Mouse (Mus musculus) heart, adult 18-20 months (tissue): Measurements from ENCODE around the gene Slc30a7. TPM values are rescaled to one million over a fixed set of nuclear protein-coding genes. Genes with fewer than 3 reads are reported as not detected.

Source experiments
- DNase-seq, 2 experiments: peaks; one replicate each; pipeline ENCODE4 v3.0.0; 2021 to 2022; ENCODE audit warnings: mixed read lengths in 1 of 2
- long read RNA-seq, 2 experiments: library from polyadenylated mRNA; stranded (forward); transcript quantifications; one replicate each; pipeline ENCODE4 v2.0.0; 2021
- total RNA-seq, 2 experiments: library from RNA; stranded (reverse); gene quantifications; 2 replicates each; pipeline ENCODE4 v1.2.3; 2021

Slc30a7 gene
- 10 to 100 TPM; 10.2 to 11.4 TPM for total RNA-seq
- long read RNA-seq, experiment 1, full-length matches to known transcripts = 6 of 8 reads
- long read RNA-seq, experiment 1, partial matches to known transcripts = 0 of 8 reads
- long read RNA-seq, experiment 1, other reads (novel, unspliced or antisense) = 2 of 8 reads
- long read RNA-seq, experiment 2, full-length matches to known transcripts = 1 of 2 reads
- long read RNA-seq, experiment 2, partial matches to known transcripts = 0 of 2 reads
- long read RNA-seq, experiment 2, other reads (novel, unspliced or antisense) = 1 of 2 reads

DNA sequence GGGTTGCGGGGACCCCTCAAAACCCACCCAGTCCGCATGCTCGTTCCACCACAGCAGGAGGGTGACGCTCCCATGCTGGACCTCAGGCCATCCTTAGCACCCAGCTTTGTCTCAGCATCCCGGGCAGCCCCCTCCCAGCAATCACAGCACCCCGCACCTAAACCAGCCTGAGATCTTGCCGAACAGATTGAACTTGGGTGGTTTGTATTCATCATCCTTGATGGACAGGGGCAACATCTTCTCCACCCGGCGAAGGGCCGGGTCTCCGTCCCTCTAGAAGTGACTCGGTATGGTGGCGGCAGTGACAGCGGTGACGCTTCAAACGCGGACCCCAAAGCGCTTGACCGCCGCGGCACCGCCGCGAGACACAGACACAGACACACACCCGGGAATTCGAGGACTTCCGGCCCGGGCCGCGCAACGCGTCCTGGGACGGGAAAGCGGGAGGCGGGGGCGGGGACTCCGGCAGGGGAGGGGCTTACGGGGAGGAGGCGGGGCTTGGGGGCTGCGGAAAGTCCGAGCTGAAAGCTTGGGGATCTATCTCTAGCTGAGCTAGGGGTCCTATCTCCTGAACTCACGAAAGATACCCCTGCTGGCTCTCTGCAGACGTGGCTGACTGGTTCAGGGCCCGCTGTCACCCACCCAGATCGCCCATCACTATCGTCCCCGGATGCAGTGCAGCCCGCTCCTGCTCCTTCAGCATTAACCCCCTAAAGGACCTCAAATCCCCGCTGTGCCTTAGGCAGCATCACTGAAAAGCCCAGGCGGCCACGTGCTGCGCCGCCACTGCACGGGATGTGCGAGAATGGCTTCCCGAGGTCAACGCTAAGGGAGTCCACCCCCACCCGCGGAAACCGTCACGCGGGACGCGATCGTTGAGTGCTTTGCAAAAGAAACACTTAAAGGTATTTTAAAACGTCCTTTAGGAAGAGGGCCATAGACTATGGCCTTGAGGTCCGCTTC, at the start of gene Slc30a7, which contains the start of gene Extl2:
Slc30a7 (minus strand) TSS at position 429 of the 963 bp plus-strand sequence.
Extl2 (plus strand) TSS at position 485 of the 963 bp plus-strand sequence.
- peak; percentile 86 for DNase-seq

DNA sequence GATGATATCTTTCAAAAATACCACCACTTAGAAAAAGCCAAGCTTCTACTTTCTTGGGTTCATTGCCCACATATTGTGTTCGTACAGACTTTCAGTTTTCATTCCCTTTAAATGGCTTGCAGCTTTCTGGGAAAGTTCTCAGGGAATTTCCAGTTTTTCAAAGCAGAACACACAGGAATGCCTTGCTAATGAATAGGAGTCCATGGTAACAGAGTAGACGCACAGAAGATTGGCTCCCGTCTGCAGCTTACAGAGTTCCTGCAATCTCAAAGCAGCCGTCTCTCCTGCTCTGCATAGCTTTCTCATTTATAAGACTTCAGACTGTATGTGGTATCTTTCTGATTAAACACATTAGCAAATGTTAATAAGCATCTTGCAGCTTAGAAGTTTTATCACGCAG, 39.8 kb upstream of the Slc30a7 start:
- DNase-seq = no peak

DNA sequence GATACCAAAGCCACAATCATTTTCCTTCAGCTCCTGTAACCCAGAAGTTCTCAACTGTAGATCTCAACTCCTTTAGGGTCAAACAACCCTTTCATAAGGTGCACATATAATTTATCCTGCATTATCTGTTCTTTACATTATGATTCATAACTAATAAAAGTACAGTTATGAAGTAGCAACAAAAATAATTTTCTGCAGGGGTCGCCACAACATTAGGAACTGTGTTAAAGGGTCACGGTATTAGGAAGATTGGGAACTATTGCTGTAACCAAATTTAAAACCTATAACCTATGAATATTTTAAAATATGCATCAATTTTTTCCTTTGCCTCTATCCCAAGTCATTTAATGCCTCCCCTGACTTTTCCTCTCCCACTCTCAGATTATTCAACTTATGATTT, 38.8 kb upstream of the Slc30a7 start:
- peak in 1 of 2 experiments; percentile 49 for DNase-seq

DNA sequence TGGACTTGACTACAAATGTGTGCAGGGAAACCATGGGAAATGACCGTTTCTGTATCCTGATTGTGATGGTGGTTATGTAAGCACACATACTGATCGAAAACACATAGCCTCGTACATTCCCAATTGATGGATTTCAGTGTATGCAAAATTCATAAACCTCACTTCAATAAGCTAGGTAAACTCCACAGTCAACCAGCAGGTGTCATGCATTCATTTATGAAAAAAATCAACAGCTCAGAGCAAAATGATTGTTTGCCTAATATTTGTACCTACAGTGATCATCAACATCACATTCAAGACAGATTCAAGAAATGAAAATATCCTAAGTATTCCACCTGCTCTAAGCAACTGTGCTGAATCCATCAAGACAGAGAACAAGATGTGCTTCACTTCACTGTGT, 33.6 kb upstream of the Slc30a7 start:
- peak in 1 of 2 experiments; percentile 27 for DNase-seq

DNA sequence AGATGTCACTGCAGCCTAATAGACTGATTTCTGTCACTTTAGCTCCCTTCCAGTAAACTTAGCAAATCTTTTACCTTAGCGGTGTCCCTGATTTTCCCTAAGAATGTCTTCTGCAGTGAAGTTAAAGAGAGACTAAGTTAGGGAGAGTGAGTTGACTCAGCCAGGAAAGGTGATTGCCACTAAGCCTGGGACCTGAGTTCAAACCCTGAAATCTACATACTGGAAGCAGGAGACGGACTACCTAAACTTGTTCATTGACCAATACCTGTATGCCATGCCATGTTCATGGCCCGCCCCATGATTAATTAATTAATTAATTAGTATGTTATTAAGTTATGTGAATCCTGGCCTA, 26.6 kb upstream of the Slc30a7 start:
- DNase-seq = peak; percentile 8 to 67

DNA sequence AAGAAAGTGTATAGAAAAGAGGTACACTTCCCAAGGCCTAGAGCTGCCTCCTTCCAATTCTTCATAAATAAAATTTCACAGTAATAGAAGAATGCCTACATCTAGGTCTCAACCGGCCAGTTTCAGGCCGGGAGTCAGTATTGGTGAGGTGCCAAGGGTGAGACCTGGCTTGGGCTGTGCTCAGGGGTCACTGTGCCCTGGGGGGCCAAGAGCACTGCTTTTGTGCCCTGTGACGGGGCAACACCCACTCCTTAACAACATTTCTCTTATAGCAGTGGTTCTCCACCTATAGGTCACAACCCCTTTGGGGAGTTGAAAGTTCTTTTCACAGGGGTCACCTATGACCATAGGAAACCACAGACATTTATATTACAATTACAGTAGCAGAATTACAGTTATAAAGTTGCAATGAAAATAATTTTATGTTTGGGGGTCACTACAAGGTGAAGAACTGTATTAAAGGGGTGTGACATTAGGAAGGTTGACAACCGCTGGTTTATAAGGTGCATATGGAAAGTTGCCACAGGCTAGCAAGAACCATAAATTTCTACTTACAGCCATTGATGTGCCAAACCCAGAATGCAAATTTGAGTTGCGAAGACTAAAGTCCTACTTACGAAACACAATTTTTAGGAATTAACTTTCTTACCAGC, 26.1 kb upstream of the Slc30a7 start:
- no peak for DNase-seq

DNA sequence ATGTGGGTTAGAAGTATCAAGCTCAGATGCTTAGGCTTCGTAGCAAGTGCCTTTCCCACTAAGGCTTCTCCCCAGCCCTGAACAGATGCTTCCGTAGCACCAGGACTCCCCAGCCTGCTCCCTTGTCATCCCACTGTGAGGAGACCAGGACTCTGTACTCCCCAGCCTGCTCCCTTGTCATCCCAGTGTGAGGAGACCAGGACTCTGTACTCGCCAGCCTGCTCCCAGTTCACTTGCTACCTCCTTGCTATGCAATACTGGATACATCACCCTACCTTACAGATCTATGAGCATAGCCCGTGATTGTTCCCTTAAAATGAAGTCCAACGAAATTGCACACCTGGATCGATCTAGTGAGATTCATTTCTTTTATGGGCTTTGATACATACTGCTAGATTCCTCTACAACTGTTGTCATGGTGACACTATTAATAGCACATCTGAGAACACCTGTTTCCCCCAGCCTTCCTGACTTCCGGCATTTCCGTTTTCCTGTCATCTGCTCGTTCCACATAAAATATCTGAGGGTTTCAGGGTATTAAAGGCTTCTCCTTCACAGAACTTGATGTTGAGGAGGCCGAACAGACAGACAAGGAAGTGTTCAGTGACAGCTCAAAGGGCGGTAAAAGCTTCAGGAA, 23.1 kb upstream of the Slc30a7 start:
- DNase-seq = no peak

DNA sequence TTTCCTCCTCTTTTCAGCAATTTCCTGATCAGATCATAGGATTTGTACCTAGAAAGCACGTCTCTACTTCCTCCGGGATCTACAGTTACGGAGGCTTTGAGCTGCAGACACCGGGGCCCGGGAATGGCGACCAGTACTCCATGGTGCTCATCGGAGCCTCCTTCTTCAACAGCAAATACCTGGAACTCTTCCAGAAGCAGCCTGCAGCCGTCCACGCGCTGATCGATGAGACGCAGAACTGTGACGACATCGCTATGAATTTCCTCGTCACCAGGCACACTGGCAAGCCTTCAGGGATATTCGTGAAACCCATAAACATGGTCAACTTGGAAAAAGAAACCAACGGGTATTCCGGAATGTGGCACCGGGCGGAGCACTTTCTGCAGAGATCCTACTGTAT, 19.8 kb upstream of the Slc30a7 start:
- no peak for DNase-seq

DNA sequence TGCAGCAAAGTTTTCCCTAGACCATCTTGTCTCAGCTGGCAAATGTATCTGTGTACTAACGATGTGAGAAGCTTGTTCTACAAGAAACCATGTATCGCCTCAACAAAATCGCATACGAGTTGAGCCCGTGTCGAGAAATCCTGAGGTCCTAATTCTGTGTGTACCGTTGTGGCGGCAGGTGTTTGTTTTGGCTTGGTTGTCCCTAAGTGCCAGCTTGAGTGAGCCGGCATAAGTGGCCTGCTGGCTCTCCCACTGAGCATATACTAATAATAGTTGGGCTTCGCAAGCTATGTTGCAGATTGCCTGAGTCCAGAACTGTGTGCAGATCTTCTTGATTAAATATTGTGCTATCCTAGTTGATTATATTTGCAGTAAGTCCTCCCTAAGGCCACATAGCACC, 18.5 kb upstream of the Slc30a7 start:
- peak; percentile 13 to 19 for DNase-seq

DNA sequence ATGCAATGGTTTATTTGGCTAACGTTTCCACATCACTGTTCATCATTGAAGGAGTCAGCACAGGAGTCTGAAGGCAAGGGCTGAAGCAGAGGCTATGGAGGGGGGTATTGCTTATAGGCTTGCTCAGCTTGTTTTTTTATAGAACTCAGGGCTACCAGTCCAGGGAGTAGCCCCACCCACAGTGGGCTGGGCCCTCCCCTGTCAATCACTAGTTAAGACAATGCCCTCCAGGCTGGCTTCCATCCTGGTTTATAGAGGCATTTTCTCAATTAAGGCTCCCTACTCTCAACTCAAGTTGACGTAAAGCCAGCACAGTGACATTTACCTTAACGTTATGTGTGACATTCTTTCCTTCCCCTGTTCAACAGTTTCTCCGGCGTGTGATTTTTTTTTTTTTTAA, 17.5 kb upstream of the Slc30a7 start:
- DNase-seq = no peak

DNA sequence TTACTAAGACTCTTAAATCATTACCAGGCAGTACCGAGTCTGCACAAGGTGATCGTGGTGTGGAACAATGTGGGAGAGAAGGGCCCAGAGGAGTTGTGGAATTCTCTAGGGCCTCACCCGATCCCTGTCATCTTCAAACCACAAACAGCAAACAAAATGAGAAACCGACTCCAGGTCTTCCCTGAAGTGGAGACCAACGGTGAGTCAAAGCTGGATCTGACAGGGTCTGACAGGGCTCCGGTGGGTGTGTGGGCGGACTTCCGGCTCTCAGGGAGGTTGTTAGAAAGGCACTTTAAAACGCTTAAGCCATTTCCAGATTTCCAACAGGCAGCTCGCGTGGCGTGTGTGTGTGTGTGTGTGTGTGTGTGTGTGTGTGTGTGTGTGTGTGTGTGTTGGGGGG, 17.0 kb upstream of the Slc30a7 start:
- no peak for DNase-seq

DNA sequence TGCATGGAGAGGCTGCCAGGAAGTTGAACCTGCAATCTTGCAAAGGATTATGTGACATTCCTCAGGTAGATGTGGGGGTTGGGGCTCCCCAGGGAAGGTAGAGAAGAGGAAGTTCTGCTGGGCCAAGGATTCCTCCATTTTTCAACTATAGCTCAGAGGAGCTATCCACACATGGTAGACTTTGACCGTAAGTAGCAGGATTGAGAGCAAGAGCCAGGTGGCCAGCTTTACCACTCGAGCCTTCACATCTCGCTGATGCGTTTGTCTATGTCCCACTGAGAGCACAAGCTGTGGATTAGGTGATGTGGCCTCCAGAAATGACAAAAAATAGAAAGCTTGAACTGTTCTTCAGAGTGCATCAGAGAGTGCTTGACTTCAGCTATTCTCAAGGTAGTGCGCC, 11.9 kb upstream of the Slc30a7 start:
- no peak for DNase-seq

DNA sequence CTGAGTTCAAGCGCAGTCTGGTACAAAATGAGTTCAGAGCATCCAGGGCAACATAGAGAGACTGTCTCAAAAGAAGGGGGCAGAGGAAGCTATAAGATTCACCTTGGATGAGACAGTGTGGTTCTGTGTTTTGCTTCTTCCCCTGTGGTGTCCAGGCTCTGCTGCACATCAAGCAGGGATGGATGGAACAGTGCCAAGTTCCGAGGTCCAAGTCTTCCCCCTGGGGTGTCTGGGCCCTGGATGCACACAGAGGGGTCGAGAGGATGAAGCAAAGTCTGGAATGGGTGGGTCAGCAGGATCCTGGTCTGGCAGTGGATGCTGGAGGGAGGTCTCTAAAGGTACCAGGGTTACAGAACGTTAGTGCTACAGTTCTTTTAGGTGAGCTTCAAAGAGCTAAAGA, 11.4 kb upstream of the Slc30a7 start:
- DNase-seq = no peak

DNA sequence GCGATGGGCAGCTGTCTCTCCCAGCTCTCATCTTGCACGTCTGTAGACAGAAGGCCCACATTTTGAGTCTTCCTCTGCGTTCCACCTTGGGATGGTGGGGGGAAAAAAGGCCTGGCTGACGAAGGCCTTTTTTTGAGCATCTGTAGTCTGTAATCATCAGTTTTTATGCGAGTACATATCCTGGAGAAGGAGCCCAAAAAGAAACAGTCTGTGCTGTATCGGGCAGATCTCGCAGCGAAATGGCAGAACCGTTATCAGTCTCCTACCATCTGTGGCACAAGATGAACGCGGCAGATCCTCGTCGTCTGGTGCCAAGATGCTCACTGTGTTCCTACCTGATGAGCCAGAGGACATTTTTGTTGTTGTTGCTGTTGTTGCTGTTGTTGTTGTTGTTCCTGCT, 8.9 kb upstream of the Slc30a7 start:
- DNase-seq = no peak

DNA sequence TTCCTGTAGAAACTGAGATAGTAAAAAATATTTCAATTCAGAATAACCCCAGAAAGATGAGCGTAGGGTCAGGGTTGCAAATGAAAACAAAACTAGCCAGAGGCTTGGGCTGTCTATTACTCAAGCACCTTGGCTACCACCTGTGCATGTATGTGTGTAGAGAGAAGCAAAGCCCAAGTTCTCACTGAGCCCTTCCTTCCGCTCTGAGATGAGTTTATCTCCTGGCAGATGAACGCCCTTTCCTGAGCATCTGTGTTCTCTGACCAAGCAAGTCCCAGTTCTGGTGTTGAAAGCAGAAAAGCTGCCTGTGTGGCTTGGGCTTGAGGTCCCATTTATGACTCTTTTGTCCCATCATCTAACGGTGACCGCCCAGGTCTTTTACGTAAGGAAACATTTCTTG, 7.7 kb upstream of the Slc30a7 start:
- no peak for DNase-seq

DNA sequence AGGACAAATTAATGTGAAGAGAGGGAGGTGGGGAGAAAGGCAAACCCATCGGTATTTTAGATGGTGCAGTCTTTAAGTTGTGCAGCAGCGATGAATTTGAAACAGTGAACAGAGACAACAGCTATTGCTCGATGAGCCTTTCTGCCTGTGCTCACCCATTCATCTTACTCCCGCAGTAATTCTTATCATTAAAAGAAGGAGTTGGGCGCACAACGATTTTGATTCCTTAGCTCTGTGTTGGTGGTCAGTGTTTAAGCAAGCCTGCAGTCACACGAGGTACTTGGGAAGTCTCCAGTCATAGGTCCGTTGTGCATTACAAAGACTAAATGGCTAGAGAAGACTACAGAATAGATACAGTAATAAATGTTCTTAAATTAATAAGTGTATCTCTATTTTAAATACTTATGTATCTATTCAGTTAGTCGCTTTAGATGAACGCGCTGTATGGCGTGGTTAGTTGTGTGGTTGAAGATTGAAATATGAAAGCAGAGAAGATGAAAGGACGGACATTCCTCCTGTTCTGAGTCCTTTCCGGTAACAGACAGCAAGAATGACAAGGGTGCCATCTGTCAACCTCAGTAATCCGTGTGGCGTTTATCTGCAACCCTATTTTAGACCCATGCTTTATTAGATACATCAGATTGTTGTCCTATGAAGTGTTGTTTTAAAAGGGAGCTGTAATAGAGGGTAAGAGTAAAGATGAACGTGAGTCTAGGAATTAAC, 2.6 kb upstream of the Slc30a7 start:
- no peak for DNase-seq

DNA sequence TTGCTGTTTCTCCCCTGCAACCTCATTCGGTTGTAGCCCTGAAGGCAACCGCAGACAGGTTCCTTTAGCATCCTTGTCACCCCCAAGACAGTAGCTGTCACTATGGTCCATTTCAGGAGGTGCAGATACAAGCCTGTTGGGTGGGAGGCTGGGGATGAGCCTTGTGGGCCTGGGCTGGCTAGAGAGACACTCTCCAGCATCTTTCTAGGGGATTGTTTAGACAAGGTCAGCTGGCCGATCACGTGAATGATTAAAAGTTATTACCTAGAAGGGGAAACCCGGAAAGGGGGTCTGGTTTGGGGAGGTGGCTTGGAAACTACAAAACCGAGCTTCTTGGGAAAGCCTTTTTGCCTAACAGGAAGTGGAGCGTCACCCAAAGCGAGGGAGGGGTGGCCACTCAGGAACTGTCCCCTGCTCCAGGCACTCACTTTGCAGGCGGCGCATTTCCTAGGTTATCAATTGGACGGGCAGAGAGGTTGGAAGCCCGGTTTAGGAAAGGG, 785 bp upstream of the Slc30a7 start:
- DNase-seq = peak; percentile 82 to 87

DNA sequence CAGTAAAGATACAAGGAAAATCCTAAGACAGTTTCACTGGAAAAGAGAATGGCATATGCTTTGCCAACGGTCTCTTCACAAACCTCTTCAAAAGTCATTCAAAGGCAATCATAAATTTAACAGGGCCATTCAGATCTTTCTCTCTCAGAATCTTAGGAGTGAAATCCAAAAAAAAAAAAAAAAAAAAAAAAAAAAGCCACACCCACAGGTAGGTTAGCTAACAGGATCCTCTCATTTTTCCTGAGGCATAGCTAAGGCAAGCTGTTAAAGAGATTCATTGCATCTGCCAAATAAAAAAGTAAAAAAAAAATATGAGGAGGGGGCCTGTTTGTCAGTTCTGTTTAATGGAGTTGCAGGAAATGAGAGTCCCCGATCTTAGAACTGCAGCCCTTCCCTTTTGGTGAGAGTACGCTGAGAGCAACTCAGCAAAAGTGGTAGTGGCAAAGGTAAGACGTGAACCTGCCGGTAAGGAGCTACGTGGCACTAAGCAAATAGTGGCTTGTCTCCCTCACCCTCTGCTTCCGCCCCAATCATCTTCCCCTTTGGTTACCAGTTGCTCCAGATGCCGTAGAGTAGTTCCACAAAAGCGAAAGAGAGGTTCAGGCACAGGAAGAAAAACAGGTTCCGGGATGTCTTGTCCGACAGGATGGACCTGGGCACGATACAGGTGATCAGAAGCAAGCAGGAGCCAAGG, 775 bp downstream of the Slc30a7 start:
- peak in 1 of 2 experiments; percentile 28 for DNase-seq

DNA sequence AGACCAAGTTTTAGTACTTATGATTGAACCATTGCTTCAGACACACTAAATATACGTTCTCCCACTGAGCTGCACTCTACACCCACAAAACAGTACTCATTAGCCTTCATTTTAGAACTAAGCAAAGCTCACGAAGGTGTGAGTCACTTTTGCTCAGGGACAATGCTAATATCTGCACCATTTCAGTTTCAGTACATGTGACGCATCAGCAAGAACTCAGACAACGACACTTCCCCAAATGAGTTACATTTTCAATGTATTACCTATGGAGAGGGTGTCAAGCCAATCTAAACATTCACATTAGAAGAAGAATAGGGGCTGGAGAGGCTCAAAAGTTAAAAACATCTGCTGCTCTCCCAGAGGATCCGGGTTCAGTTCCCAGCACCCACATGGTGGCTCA, 10.3 kb downstream of the Slc30a7 start:
- DNase-seq = no peak

DNA sequence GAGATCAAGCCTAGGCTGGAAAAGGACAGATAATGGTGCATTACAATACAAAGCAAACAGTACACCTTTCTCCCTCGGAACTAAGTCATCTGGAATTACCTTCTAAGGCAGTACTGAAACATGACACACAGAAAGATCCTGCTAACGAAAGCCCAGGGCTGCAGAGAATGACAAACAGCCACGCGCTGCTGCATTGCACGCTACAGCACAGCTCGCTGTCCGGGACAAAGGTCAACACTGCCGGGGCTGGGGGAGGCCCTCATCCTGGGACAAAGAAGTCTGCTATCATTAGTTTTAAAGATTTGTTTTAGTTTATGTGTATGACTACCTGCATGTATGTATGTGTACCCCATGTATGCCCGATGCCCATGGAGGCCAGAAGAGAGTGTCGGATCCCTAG, 14.2 kb downstream of the Slc30a7 start:
- no peak for DNase-seq

DNA sequence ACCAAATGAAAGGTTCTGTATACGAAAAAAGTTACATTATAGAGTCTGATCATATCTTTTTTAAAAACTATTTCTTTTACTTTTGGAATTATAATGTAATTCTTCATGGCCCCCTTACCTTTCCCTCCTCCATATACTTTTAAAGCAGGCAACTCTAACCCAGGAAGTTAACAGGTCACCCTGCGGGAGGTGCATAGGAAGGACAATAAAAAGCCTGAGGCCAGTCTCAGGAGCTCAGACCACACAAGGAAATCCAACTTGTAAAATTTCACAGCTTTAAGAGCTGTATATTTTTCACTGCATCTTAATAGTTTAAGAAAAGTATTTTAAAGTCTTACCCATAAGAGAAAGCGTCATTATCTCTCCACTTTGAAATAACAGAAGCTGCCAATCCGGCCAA, 14.6 kb downstream of the Slc30a7 start:
- DNase-seq = no peak
